Mouse (Mus musculus): ENCODE measurements around the gene Adamts4. TPM values are rescaled to one million over a fixed set of nuclear protein-coding genes. Genes with fewer than 3 reads are reported as not detected.

Gene Adamts4
- polyA plus RNA-seq (2012) = 0.09 TPM in 2 replicates

GRCm38 (mm10) chr1:171249913-171250600 is at the start of gene Adamts4:
TSS of gene Adamts4 (plus strand) at chr1:171250421.
- no peak for TF ChIP-seq GATA1 (IDR thresholded peaks at IDR 0.05; ENCODE audit: low read length)

GRCm38 (mm10) chr1:171200769-171201168 is 49.5 kb upstream of the Adamts4 start:
- TF ChIP-seq GATA1 (IDR thresholded peaks at IDR 0.05; ENCODE audit: low read length) = no peak

- TF ChIP-seq GATA1 (IDR thresholded peaks at IDR 0.05; ENCODE audit: low read length) = no peak
Observed at GRCm38 (mm10) chr1:171203471-171204248, 46.6 kb upstream of the Adamts4 start.

GRCm38 (mm10) chr1:171204249-171204644 is 46.0 kb upstream of the Adamts4 start:
- no peak for TF ChIP-seq GATA1 (IDR thresholded peaks at IDR 0.05; ENCODE audit: low read length)

- peak; percentile 72 for TF ChIP-seq GATA1 (IDR thresholded peaks at IDR 0.05; ENCODE audit: low read length)
Observed at GRCm38 (mm10) chr1:171205704-171206493, 44.3 kb upstream of the Adamts4 start.

- no peak for TF ChIP-seq GATA1 (IDR thresholded peaks at IDR 0.05; ENCODE audit: low read length)
Observed at GRCm38 (mm10) chr1:171209409-171209808, 40.8 kb upstream of the Adamts4 start.

- TF ChIP-seq GATA1 (IDR thresholded peaks at IDR 0.05; ENCODE audit: low read length) = no peak
Observed at GRCm38 (mm10) chr1:171212854-171213253, 37.4 kb upstream of the Adamts4 start.

- TF ChIP-seq GATA1 (IDR thresholded peaks at IDR 0.05; ENCODE audit: low read length) = no peak
Observed at GRCm38 (mm10) chr1:171213801-171214496, 36.3 kb upstream of the Adamts4 start, which contains the start of gene Nr1i3. TSS of gene Nr1i3 (plus strand) at chr1:171213970.

GRCm38 (mm10) chr1:171216241-171216955 is 33.8 kb upstream of the Adamts4 start:
- no peak for TF ChIP-seq GATA1 (IDR thresholded peaks at IDR 0.05; ENCODE audit: low read length)

- TF ChIP-seq GATA1 (IDR thresholded peaks at IDR 0.05; ENCODE audit: low read length) = no peak
Observed at GRCm38 (mm10) chr1:171220871-171221270, 29.4 kb upstream of the Adamts4 start.

GRCm38 (mm10) chr1:171221281-171222193 is 28.7 kb upstream of the Adamts4 start:
- TF ChIP-seq GATA1 (IDR thresholded peaks at IDR 0.05; ENCODE audit: low read length) = no peak

- no peak for TF ChIP-seq GATA1 (IDR thresholded peaks at IDR 0.05; ENCODE audit: low read length)
Observed at GRCm38 (mm10) chr1:171222238-171223155, 27.7 kb upstream of the Adamts4 start, which contains the start of gene Tomm40l. TSS of gene Tomm40l (minus strand) at chr1:171222514.
